Mouse (Mus musculus): ENCODE results near the gene Ube2e3.

- TF ChIP-seq CTCF (IDR thresholded peaks at IDR 0.05; ENCODE audit: extremely low read depth, insufficient read depth, insufficient read length, insufficient replicate concordance) (no peak), POLR2A (IDR thresholded peaks at IDR 0.05; ENCODE audit: low read depth, low read length) (no peak)
Observed at GRCm38 (mm10) chr2:78868511-78868854, 559 bp downstream of the Ube2e3 start.
